Mouse (Mus musculus) midbrain, embryonic 12.5 days (tissue): Measurements from ENCODE around the gene F2. TPM values are rescaled to one million over a fixed set of nuclear protein-coding genes. Genes with fewer than 3 reads are reported as not detected.

Experiments used
- ATAC-seq: fragments of 200-750 bp; cut with Nextera tagmentation; 2 replicates; pipeline ENCODE4 v1.8.0; 2017; ENCODE audit warnings: low read depth, moderate TSS enrichment, moderate library complexity; ENCODE audit not compliant: low FRiP score
- H3K27ac ChIP-seq: fragments of 300-500 bp; sonication (generic); replicated peaks from 2 replicates; pipeline ENCODE4 v1.5.1; 2016; ENCODE audit warnings: mild to moderate bottlenecking
- H3K27me3 ChIP-seq: fragments of 300-500 bp; sonication (generic); 2 replicates; pipeline ENCODE4 v1.6.1; 2016; ENCODE audit warnings: mild to moderate bottlenecking
- H3K36me3 ChIP-seq: fragments of 300-500 bp; sonication (generic); 2 replicates; pipeline ENCODE4 v1.6.1; 2016
- H3K4me1 ChIP-seq: fragments of 300-500 bp; sonication (generic); 2 replicates; pipeline ENCODE4 v1.6.1; 2016
- H3K4me2 ChIP-seq: fragments of 300-500 bp; sonication (generic); replicated peaks from 2 replicates; pipeline ENCODE4 v1.6.1; 2016; ENCODE audit warnings: mild to moderate bottlenecking, moderate library complexity
- H3K4me3 ChIP-seq: fragments of 300-500 bp; sonication (generic); 2 replicates; pipeline ENCODE4 v1.5.1; 2016; ENCODE audit warnings: mild to moderate bottlenecking
- H3K9ac ChIP-seq: fragments of 300-500 bp; sonication (generic); replicated peaks from 2 replicates; pipeline ENCODE4 v1.6.1; 2016; ENCODE audit warnings: mild to moderate bottlenecking, moderate library complexity
- H3K9me3 ChIP-seq: fragments of 300-500 bp; sonication (generic); 2 replicates; pipeline ENCODE4 v1.6.1; 2016; ENCODE audit warnings: mild to moderate bottlenecking
- WGBS: fragments of 180-500 bp; shearing (Covaris S2); methylation state at CpG from one replicate; pipeline ENCODE4 v1.1.7; 2016; 5-methylcytosine and 5-hydroxymethylcytosine counted together
- polyA plus RNA-seq: library from polyadenylated mRNA; unstranded; fragments of >200 nt; fragmentation: Nextera tagmentation; extraction: Ambion mirVana; gene quantifications from 2 replicates; pipeline ENCODE4 v1.2.1, GENCODE M21; 2016

Gene F2
- polyA plus RNA-seq, result 0.14 TPM in 1 of 2 replicates, not detected in the other

GRCm38 (mm10) chr2:91636229-91636628 lies at the start of gene F2:
Gene F2 (minus strand): TSS chr2:91636414.
- no peaks in the 10 kb centered on the region for H3K27me3 ChIP-seq
- H3K4me2 ChIP-seq, result no peak within 1 kb of the TSS
- H3K36me3 ChIP-seq, result no peaks in the 10 kb centered on the region
- H3K27ac ChIP-seq, result no peak within 1 kb of the TSS
- WGBS, result 87% methylated on average over 8 of the region's 8 CpGs
- no peaks in the 10 kb centered on the region for H3K9me3 ChIP-seq
- H3K9ac ChIP-seq, result no peak within 1 kb of the TSS
- ATAC-seq, result no peak
- H3K4me1 ChIP-seq, result no peaks in the 10 kb centered on the region
- no peak within 1 kb of the TSS for H3K4me3 ChIP-seq

DNA sequence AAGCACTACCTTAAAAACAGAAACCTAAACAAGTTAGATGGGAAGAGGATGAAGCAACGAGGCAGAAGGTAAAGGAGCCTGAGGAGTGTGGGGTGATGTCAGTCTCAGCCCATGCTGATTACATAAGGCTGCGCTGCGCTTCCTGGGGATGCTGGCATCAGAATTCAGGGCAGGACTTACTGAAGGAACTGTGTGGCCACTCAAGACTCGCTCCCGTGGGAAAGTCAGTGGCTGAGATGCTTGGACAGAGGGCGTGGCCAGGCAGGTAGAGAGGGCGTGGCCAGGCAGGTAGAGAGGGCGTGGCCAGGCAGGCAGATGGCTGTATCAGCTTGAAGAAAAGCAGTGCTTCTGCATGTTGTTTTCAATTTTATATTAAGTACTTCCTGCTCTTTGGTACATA lies 47.7 kb upstream of the F2 start:
- Histone ChIP-seq H3K9me3 (no peaks in the 10 kb centered on the region), H3K27ac (no peak overlapping the region), H3K9ac (no peak overlapping the region), H3K4me1 (no peaks in the 10 kb centered on the region), H3K4me2 (no peak overlapping the region), H3K27me3 (no peaks in the 10 kb centered on the region), H3K36me3 (peaks cover 75% of the 10 kb centered on the region), H3K4me3 (no peak overlapping the region)
- no peak for ATAC-seq
- 81% methylated on average over 8 of the region's 8 CpGs for WGBS

GRCm38 (mm10) chr2:91682850-91683249 lies 46.6 kb upstream of the F2 start:
- 57% methylated on average over 4 of the region's 4 CpGs for WGBS
- Histone ChIP-seq H3K9me3 (no peaks in the 10 kb centered on the region), H3K4me2 (no peak overlapping the region), H3K4me1 (no peaks in the 10 kb centered on the region), H3K36me3 (peaks cover 77% of the 10 kb centered on the region), H3K27me3 (no peaks in the 10 kb centered on the region), H3K4me3 (no peak overlapping the region), H3K9ac (no peak overlapping the region), H3K27ac (no peak overlapping the region)
- ATAC-seq, result no peak

DNA sequence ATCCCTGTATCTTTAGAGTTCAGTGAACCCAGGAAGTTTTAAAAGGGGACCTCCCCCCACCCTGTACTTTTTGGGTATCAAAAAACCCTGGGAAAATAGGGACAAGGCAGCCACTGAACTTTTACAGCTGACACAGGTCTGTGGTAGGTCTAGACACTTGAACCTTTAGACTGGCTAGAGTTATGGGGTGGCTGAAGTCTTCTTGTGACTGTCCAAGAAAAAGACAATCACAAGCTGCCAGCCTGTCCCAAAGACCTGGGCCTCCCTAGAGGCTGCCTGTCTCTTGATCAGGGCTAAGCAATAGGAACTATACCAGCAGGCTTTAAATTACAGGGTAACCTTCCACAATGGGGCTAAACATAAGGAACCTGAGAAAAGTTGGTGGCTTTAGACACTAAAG lies 40.7 kb upstream of the F2 start:
- Histone ChIP-seq H3K36me3 (peaks cover 79% of the 10 kb centered on the region), H3K27me3 (no peaks in the 10 kb centered on the region), H3K27ac (no peak overlapping the region), H3K4me2 (no peak overlapping the region), H3K9ac (no peak overlapping the region), H3K9me3 (no peaks in the 10 kb centered on the region), H3K4me3 (no peak overlapping the region), H3K4me1 (no peaks in the 10 kb centered on the region)
- no peak for ATAC-seq

- H3K9me3 ChIP-seq, result no peaks in the 10 kb centered on the region
- no peak for ATAC-seq
- no peak overlapping the region for H3K4me3 ChIP-seq
- H3K36me3 ChIP-seq, result peaks cover 74% of the 10 kb centered on the region
- H3K4me2 ChIP-seq, result no peak overlapping the region
- no peaks in the 10 kb centered on the region for H3K4me1 ChIP-seq
- H3K27ac ChIP-seq, result no peak overlapping the region
- H3K9ac ChIP-seq, result no peak overlapping the region
- 78% methylated on average over 2 of the region's 2 CpGs for WGBS
- no peaks in the 10 kb centered on the region for H3K27me3 ChIP-seq
Measured at GRCm38 (mm10) chr2:91676420-91676819, 40.2 kb upstream of the F2 start.

DNA sequence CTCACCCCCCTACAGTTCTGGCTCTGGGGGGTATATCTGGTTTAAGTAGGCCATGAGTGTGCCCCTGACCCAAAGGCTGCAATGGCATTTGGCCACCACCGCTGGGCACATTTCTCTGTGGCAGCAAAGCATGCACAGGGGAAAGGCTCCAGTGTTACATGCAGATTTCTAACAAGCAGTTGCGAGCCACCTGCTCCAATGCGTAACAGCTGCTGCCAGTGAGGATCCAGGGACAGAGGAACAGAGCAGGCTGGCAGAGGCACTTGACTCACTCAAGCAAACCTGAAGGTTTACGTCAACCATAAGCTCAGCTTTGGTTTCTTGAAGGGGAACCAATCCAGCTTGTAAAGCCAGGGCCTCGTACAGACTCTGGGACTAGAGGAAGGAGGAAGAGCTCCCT lies 38.7 kb upstream of the F2 start:
- Histone ChIP-seq H3K36me3 (peaks cover 76% of the 10 kb centered on the region), H3K4me2 (no peak overlapping the region), H3K4me1 (no peaks in the 10 kb centered on the region), H3K9me3 (no peaks in the 10 kb centered on the region), H3K9ac (no peak overlapping the region), H3K27ac (no peak overlapping the region), H3K4me3 (no peak overlapping the region), H3K27me3 (no peaks in the 10 kb centered on the region)
- WGBS, result 96% methylated on average over 5 of the region's 5 CpGs
- ATAC-seq, result no peak

- peaks cover 77% of the 10 kb centered on the region for H3K36me3 ChIP-seq
- H3K9ac ChIP-seq, result no peak overlapping the region
- H3K27me3 ChIP-seq, result no peaks in the 10 kb centered on the region
- H3K4me3 ChIP-seq, result no peak overlapping the region
- no peak overlapping the region for H3K4me2 ChIP-seq
- WGBS, result 96% methylated on average over 2 of the region's 2 CpGs
- no peaks in the 10 kb centered on the region for H3K9me3 ChIP-seq
- no peaks in the 10 kb centered on the region for H3K4me1 ChIP-seq
- no peak overlapping the region for H3K27ac ChIP-seq
- no peak for ATAC-seq
Measured at GRCm38 (mm10) chr2:91673587-91673986, 37.4 kb upstream of the F2 start.

GRCm38 (mm10) chr2:91670038-91670437 lies 33.8 kb upstream of the F2 start:
- H3K4me3 ChIP-seq, result no peak overlapping the region
- H3K4me2 ChIP-seq, result no peak overlapping the region
- H3K27ac ChIP-seq, result no peak overlapping the region
- no peaks in the 10 kb centered on the region for H3K27me3 ChIP-seq
- peaks cover 71% of the 10 kb centered on the region for H3K36me3 ChIP-seq
- H3K9ac ChIP-seq, result no peak overlapping the region
- 92% methylated on average over 6 of the region's 6 CpGs for WGBS
- no peaks in the 10 kb centered on the region for H3K9me3 ChIP-seq
- no peaks in the 10 kb centered on the region for H3K4me1 ChIP-seq
- ATAC-seq, result no peak

- Histone ChIP-seq H3K27me3 (no peaks in the 10 kb centered on the region), H3K4me3 (no peak overlapping the region), H3K9ac (no peak overlapping the region), H3K27ac (no peak overlapping the region), H3K36me3 (peaks cover 71% of the 10 kb centered on the region), H3K4me1 (no peaks in the 10 kb centered on the region), H3K9me3 (no peaks in the 10 kb centered on the region), H3K4me2 (no peak overlapping the region)
- ATAC-seq, result no peak
- WGBS, result 91% methylated on average over 8 of the region's 8 CpGs
Measured at GRCm38 (mm10) chr2:91669326-91669725, 33.1 kb upstream of the F2 start.

- H3K36me3 ChIP-seq, result peaks cover 77% of the 10 kb centered on the region
- no peaks in the 10 kb centered on the region for H3K4me1 ChIP-seq
- H3K4me3 ChIP-seq, result no peak overlapping the region
- H3K9me3 ChIP-seq, result no peaks in the 10 kb centered on the region
- H3K27ac ChIP-seq, result no peak overlapping the region
- H3K27me3 ChIP-seq, result no peaks in the 10 kb centered on the region
- WGBS, result 77% methylated on average over 2 of the region's 2 CpGs
- H3K4me2 ChIP-seq, result no peak overlapping the region
- ATAC-seq, result no peak
- H3K9ac ChIP-seq, result no peak overlapping the region
Measured at GRCm38 (mm10) chr2:91667747-91668146, 31.5 kb upstream of the F2 start.

GRCm38 (mm10) chr2:91666386-91666910 lies 30.2 kb upstream of the F2 start:
- Histone ChIP-seq H3K36me3 (peaks cover 88% of the 10 kb centered on the region), H3K4me1 (no peaks in the 10 kb centered on the region), H3K4me2 (no peak overlapping the region), H3K27ac (no peak overlapping the region), H3K9ac (no peak overlapping the region), H3K9me3 (no peaks in the 10 kb centered on the region), H3K27me3 (no peaks in the 10 kb centered on the region), H3K4me3 (no peak overlapping the region)
- WGBS, result 95% methylated on average over 6 of the region's 6 CpGs
- no peak for ATAC-seq

DNA sequence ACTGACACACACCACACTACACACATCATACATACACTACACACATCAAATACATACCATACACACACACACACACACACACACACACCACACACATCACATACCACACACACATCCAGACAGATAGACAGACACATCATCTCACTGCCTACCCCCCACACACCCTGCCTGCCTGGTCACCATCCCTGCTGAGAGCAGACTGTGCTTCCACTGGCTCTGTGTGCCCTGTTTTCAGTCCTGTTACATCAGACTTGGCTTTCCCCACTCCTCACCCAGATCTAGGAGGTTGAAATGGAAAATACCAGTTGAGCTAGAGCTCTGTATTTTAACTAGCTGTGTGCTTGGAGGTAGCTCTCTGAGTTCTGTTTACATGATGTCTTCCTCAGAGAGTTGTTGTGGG lies 28.6 kb upstream of the F2 start:
- Histone ChIP-seq H3K36me3 (peaks cover 78% of the 10 kb centered on the region), H3K27ac (no peak overlapping the region), H3K9ac (no peak overlapping the region), H3K9me3 (no peaks in the 10 kb centered on the region), H3K27me3 (no peaks in the 10 kb centered on the region), H3K4me3 (no peak overlapping the region), H3K4me2 (no peak overlapping the region), H3K4me1 (no peaks in the 10 kb centered on the region)
- ATAC-seq, result no peak

DNA sequence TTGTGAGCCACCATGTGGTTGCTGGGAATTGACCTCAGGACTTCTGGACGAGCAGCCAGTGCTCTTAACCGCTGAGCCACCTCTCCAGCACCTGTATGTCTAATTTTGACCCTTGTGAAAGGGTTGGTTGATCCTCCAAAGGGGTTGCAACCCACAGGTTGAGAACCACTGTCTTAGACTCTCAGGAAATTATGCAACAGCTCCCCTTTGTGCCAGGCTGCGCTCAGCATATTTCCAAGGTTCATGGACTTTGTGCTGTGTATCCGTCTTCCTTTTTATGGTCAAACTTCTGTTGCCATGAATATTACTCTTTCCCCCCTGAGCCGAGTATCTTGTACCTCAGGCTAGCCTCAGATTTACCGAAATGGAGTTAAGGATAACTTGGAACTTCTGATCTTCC lies 24.8 kb upstream of the F2 start:
- H3K4me2 ChIP-seq, result no peak overlapping the region
- H3K36me3 ChIP-seq, result peaks cover 71% of the 10 kb centered on the region
- H3K4me3 ChIP-seq, result no peak overlapping the region
- H3K9ac ChIP-seq, result no peak overlapping the region
- WGBS, result 91% methylated on average over 6 of the region's 6 CpGs
- H3K9me3 ChIP-seq, result no peaks in the 10 kb centered on the region
- no peak overlapping the region for H3K27ac ChIP-seq
- no peaks in the 10 kb centered on the region for H3K27me3 ChIP-seq
- ATAC-seq, result no peak
- no peaks in the 10 kb centered on the region for H3K4me1 ChIP-seq
